Mouse (Mus musculus): ENCODE data around the gene Rbl1. TPM values are rescaled to one million over a fixed set of nuclear protein-coding genes. Genes with fewer than 3 reads are reported as not detected.

Gene Rbl1
- total and polyA plus RNA-seq, 2 experiments from 2014 or later = 6.0 to 18.5 TPM

GRCm38 (mm10) chr2:157141962-157142361 lies 62.4 kb downstream of the Rbl1 start:
- no peak overlapping the region for H3K4me3 ChIP-seq (ENCODE audit: low read depth, low read length)
- DNase-seq (ENCODE audit: low spot score) (no peak), ATAC-seq (ENCODE audit: insufficient read depth, low read depth) (no peak)
- H3K4me2 ChIP-seq (ENCODE audit: low read depth, low read length) = no peak overlapping the region
- no peaks in the 10 kb centered on the region for H3K27me3 ChIP-seq (ENCODE audit: control insufficient read depth, insufficient read depth, low read length)
- TF ChIP-seq EP300 (IDR thresholded peaks at IDR 0.05; ENCODE audit: low read depth) = no peak
- TF ChIP-seq CTCF (IDR thresholded peaks at IDR 0.05; ENCODE audit: low read depth) = no peak
- H3K9me3 ChIP-seq (replicated peaks; ENCODE audit: control insufficient read depth, low read length) = no peaks in the 10 kb centered on the region; the same call in 1 of the 2 replicates
- no peaks in the 10 kb centered on the region for H3K4me1 ChIP-seq (ENCODE audit: control insufficient read depth, insufficient read depth)
- H3K9ac ChIP-seq (replicated peaks; ENCODE audit: low read depth, low read length) = no peak overlapping the region
- H3K27ac ChIP-seq (ENCODE audit: low read depth) = no peak overlapping the region
- WGBS = 74% methylated on average over 4 of the region's 4 CpGs
- peaks cover 11% of the 10 kb centered on the region; the same call in 1 of the 2 replicates for H3K36me3 ChIP-seq (replicated peaks; ENCODE audit: control insufficient read depth, insufficient read depth, low read length)

DNA sequence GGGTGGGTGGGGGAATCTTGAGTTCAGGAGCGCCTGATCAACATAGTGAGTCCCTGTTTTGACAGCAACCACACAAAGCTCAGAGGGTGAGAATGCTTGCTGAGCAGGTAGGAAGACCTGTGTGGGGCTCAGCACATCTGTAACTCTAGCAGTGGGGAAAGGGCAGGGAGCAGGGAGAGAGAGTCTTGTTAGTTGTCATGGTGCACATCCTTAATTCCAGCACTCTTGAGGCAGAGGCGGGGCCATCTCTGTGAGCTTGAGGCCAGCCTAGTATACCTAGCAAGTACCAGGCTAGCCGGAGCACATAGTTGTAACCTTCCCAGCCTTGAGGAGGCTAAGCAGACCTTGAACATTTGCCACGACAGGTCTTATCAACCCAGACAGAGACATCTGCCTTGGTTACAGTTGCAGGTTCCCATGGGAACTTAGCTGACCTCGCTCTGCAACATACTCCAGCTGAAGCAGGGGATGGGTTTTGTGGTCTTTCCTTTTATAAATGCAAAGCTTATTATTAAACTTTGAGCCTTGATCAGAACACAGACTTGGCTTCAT lies 65.0 kb downstream of the Rbl1 start:
- ATAC-seq (ENCODE audit: insufficient read depth, low read depth) (no peak), DNase-seq (ENCODE audit: low spot score) (no peak)
- Histone ChIP-seq H3K36me3 (replicated peaks; ENCODE audit: control insufficient read depth, insufficient read depth, low read length) (no peaks in the 10 kb centered on the region), H3K4me3 (ENCODE audit: low read depth, low read length) (no peak overlapping the region), H3K9ac (replicated peaks; ENCODE audit: low read depth, low read length) (no peak overlapping the region), H3K4me2 (ENCODE audit: low read depth, low read length) (no peak overlapping the region), H3K9me3 (replicated peaks; ENCODE audit: control insufficient read depth, low read length) (no peaks in the 10 kb centered on the region; the same call in 1 of the 2 replicates), H3K27ac (ENCODE audit: low read depth) (no peak overlapping the region), H3K4me1 (ENCODE audit: control insufficient read depth, insufficient read depth) (no peaks in the 10 kb centered on the region), H3K27me3 (ENCODE audit: control insufficient read depth, insufficient read depth, low read length) (no peaks in the 10 kb centered on the region)
- TF ChIP-seq CTCF (IDR thresholded peaks at IDR 0.05; ENCODE audit: low read depth) (no peak), EP300 (IDR thresholded peaks at IDR 0.05; ENCODE audit: low read depth) (no peak)
- 67% methylated on average over 5 of the region's 5 CpGs for WGBS

DNA sequence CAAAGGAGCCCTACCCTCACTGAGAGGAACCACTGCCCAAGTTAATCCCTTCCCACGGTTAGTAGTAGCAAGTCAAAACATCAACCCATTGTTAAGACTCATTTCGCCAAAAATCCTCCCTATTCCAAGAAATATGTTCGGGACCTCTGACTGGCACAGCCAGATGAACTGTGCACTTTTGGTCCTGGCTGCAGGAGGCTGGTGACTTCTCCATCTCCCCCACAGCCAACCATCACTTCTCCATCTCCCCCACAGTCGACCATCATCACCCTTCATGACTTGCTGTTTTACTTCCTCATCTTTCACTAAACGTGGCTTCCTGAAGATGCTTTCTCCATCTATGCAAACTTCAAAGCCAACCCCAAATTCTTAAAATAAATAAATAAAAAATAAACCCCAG lies 65.5 kb downstream of the Rbl1 start:
- Histone ChIP-seq H3K27me3 (ENCODE audit: control insufficient read depth, insufficient read depth, low read length) (no peaks in the 10 kb centered on the region), H3K4me3 (ENCODE audit: low read depth, low read length) (no peak overlapping the region), H3K36me3 (replicated peaks; ENCODE audit: control insufficient read depth, insufficient read depth, low read length) (no peaks in the 10 kb centered on the region), H3K4me2 (ENCODE audit: low read depth, low read length) (no peak overlapping the region), H3K9ac (replicated peaks; ENCODE audit: low read depth, low read length) (no peak overlapping the region), H3K9me3 (replicated peaks; ENCODE audit: control insufficient read depth, low read length) (no peaks in the 10 kb centered on the region; the same call in 1 of the 2 replicates), H3K27ac (ENCODE audit: low read depth) (no peak overlapping the region), H3K4me1 (ENCODE audit: control insufficient read depth, insufficient read depth) (0 out of 2 replicates have a peak, but pooled peaks cover 1% of the 10 kb centered on the region)
- DNase-seq (ENCODE audit: low spot score) = no peak
- TF ChIP-seq CTCF (IDR thresholded peaks at IDR 0.05; ENCODE audit: low read depth) = no peak
- no peak for TF ChIP-seq EP300 (IDR thresholded peaks at IDR 0.05; ENCODE audit: low read depth)
- ATAC-seq (ENCODE audit: insufficient read depth, low read depth) = no peak
- WGBS = 75% methylated on average over 5 of the region's 5 CpGs

DNA sequence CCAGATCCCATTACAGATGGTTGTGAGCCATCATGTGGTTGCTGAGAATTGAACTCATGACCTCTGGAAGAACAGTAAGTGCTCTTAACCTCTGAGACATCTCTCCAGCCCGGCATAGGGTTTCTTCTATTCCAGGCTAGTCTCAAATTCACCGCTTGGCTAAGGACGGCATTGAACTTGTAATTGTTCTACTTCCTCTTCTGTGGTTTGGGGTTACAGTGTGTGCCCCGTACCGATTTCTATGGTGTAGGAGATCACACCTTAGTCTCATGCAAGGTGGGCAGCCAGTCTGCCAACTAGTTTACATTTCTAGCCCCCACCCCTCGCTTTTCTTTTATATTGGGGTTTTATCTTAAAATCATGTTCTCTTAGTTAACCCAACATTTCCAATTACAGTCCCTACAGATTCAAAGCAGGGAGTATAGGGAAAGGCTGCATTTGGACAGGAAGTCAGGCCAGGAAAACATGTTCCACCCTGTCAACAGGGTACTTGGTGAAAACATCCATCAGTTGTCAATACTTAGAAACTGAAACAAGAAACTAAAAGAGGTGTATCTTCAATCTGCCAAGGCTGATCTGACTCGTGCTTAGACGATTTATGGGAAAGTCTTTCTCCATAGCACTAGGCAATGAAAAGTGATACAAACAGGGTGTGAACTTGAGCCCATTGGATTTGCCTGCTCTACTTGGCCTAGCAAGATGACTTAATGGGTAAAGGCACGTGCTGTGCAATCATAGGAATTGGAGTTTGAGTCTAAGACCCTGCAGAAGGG lies 66.2 kb downstream of the Rbl1 start:
- WGBS = 85% methylated on average over 9 of the region's 9 CpGs
- H3K9ac ChIP-seq (replicated peaks; ENCODE audit: low read depth, low read length) = no peak overlapping the region
- H3K4me1 ChIP-seq (ENCODE audit: control insufficient read depth, insufficient read depth) = 0 out of 2 replicates have a peak, but pooled peaks cover 4% of the 10 kb centered on the region
- no peaks in the 10 kb centered on the region; the same call in 1 of the 2 replicates for H3K9me3 ChIP-seq (replicated peaks; ENCODE audit: control insufficient read depth, low read length)
- no peak overlapping the region for H3K27ac ChIP-seq (ENCODE audit: low read depth)
- H3K4me2 ChIP-seq (ENCODE audit: low read depth, low read length) = no peak overlapping the region
- no peaks in the 10 kb centered on the region for H3K27me3 ChIP-seq (ENCODE audit: control insufficient read depth, insufficient read depth, low read length)
- TF ChIP-seq CTCF (IDR thresholded peaks at IDR 0.05; ENCODE audit: low read depth) (no peak), EP300 (IDR thresholded peaks at IDR 0.05; ENCODE audit: low read depth) (no peak)
- no peak overlapping the region for H3K4me3 ChIP-seq (ENCODE audit: low read depth, low read length)
- H3K36me3 ChIP-seq (replicated peaks; ENCODE audit: control insufficient read depth, insufficient read depth, low read length) = no peaks in the 10 kb centered on the region
- no peak for ATAC-seq (ENCODE audit: insufficient read depth, low read depth)
- no peak for DNase-seq (ENCODE audit: low spot score)

DNA sequence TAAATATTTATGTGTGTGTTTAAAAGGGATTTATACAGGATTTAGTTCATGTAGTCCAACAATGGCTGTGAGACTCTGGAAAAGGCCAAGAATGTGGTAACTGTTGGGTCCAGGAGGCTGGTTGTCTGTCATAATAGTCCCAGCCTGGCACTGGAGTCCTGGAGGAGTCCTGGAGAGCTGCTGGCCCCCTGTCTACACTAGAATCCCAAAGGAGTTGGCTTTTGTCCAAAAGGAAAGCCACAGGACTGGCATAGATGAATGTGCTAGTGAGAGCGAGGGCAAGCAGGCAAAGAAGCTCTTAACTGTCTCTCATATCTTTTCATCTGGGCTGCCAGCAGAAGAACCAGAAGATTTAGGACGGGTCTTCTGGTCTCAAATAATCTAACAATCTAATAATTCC lies 67.7 kb downstream of the Rbl1 start:
- 78% methylated on average over 2 of the region's 2 CpGs for WGBS
- no peak overlapping the region for H3K4me2 ChIP-seq (ENCODE audit: low read depth, low read length)
- ATAC-seq (ENCODE audit: insufficient read depth, low read depth) (no peak), DNase-seq (ENCODE audit: low spot score) (no peak)
- no peak for TF ChIP-seq CTCF (IDR thresholded peaks at IDR 0.05; ENCODE audit: low read depth)
- no peak for TF ChIP-seq EP300 (IDR thresholded peaks at IDR 0.05; ENCODE audit: low read depth)
- no peaks in the 10 kb centered on the region for H3K27me3 ChIP-seq (ENCODE audit: control insufficient read depth, insufficient read depth, low read length)
- H3K36me3 ChIP-seq (replicated peaks; ENCODE audit: control insufficient read depth, insufficient read depth, low read length) = no peaks in the 10 kb centered on the region
- no peaks in the 10 kb centered on the region; the same call in 1 of the 2 replicates for H3K9me3 ChIP-seq (replicated peaks; ENCODE audit: control insufficient read depth, low read length)
- no peak overlapping the region for H3K27ac ChIP-seq (ENCODE audit: low read depth)
- H3K4me1 ChIP-seq (ENCODE audit: control insufficient read depth, insufficient read depth) = 0 out of 2 replicates have a peak, but pooled peaks cover 4% of the 10 kb centered on the region
- no peak overlapping the region for H3K4me3 ChIP-seq (ENCODE audit: low read depth, low read length)
- H3K9ac ChIP-seq (replicated peaks; ENCODE audit: low read depth, low read length) = no peak overlapping the region

Data from heart, postnatal 0 days (tissue).